Mouse (Mus musculus): ENCODE data around the gene Cabin1.

DNA sequence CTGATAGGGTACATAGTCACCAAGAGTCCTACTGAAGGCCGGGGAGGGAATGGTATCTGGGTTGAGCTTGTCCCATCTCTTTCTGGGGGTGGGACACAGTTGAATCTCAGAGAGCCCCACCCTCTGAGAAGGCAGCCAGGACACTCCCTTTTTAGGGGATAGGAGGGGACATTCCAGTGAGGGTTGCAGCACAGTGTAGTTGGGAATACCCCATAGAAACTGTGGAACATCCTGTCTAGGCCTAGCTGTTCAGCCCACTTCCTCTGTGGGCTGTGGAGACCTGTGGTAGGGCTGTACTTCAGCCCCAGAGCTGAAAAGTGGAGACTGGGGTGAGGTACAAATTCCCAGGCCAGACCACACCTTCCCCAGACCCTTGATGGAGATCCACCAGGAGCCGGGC is 121.2 kb downstream of the Cabin1 start:
- TF ChIP-seq POLR2A (IDR thresholded peaks at IDR 0.05; ENCODE audit: borderline replicate concordance, extremely low read depth, insufficient read depth, insufficient read length, poor library complexity, severe bottlenecking) (no peak), CTCF (IDR thresholded peaks at IDR 0.05; ENCODE audit: borderline replicate concordance, extremely low read depth, insufficient read depth, insufficient read length) (no peak)

Measured in brain, embryonic 14.5 days (tissue).